Mouse (Mus musculus): Measurements from ENCODE around the gene Polr3g. TPM values are rescaled to one million over a fixed set of nuclear protein-coding genes. Genes with fewer than 3 reads are reported as not detected.
A peak's percentile ranks its signal among the peaks of the same experiment; 100 is the strongest.
"Not testable (repeated sequence)": the region's sequence is repeated elsewhere in the genome, so short reads cannot be mapped to it uniquely, and the experiment has no call there.

Polr3g gene
- total and polyA plus RNA-seq, 2 experiments, result 1.9 to 8.7 TPM

- Histone ChIP-seq H3K4me3 (ENCODE audit: insufficient read depth, low read depth, low read length) (peak overlapping the region; percentile 89), H3K36me3 (ENCODE audit: control insufficient read depth, insufficient read depth, low read length) (no peaks in the 10 kb centered on the region), H3K27ac (replicated peaks; ENCODE audit: insufficient read depth, low read depth, low read length) (peak overlapping the region; percentile 86), H3K27me3 (ENCODE audit: control insufficient read depth, insufficient read depth, low read length) (no peaks in the 10 kb centered on the region), H3K9ac (ENCODE audit: low read depth, low read length) (peak overlapping the region; percentile 98), H3K4me1 (ENCODE audit: control insufficient read depth, insufficient read depth, low read length) (peaks cover 5% of the 10 kb centered on the region; the same call in 1 of the 2 replicates), H3K79me2 (ENCODE audit: control insufficient read depth, insufficient read depth, low read length) (peaks cover 8% of the 10 kb centered on the region; the same call in 1 of the 2 replicates)
- DNase-seq (ENCODE audit: extremely low read depth, low read depth, low spot score), result peak; percentile 81
- no peak for TF ChIP-seq CTCF (IDR thresholded peaks at IDR 0.05; ENCODE audit: low read depth, low read length)
- TF ChIP-seq POLR2A (IDR thresholded peaks at IDR 0.05; ENCODE audit: extremely low read depth, insufficient read depth, low read length), result no peak
- under 1% methylated on average over 21 of the region's 21 CpGs for WGBS
Observed at GRCm38 (mm10) chr13:81658053-81658752, 52.6 kb downstream of the Polr3g start.

GRCm38 (mm10) chr13:81657351-81658052, 53.3 kb downstream of the Polr3g start, which contains the start of gene Lysmd3:
TSS of gene Lysmd3 (plus strand) at chr13:81657663.
- WGBS, result under 1% methylated on average over 73 of the region's 73 CpGs
- TF ChIP-seq CTCF (IDR thresholded peaks at IDR 0.05; ENCODE audit: low read depth, low read length), result no peak
- TF ChIP-seq POLR2A (IDR thresholded peaks at IDR 0.05; ENCODE audit: extremely low read depth, insufficient read depth, low read length), result peak; percentile 54; the same call in 1 of the 2 replicates
- DNase-seq (ENCODE audit: extremely low read depth, low read depth, low spot score), result peak; percentile 88
- Histone ChIP-seq H3K4me3 (ENCODE audit: insufficient read depth, low read depth, low read length) (peak within 1 kb of the TSS; percentile 89), H3K79me2 (ENCODE audit: control insufficient read depth, insufficient read depth, low read length) (peaks cover 8% of the 10 kb centered on the region; the same call in 1 of the 2 replicates), H3K27me3 (ENCODE audit: control insufficient read depth, insufficient read depth, low read length) (no peaks in the 10 kb centered on the region), H3K4me1 (ENCODE audit: control insufficient read depth, insufficient read depth, low read length) (peaks cover 5% of the 10 kb centered on the region; the same call in 1 of the 2 replicates), H3K9ac (ENCODE audit: low read depth, low read length) (peak within 1 kb of the TSS; percentile 98), H3K27ac (replicated peaks; ENCODE audit: insufficient read depth, low read depth, low read length) (peak within 1 kb of the TSS; percentile 95), H3K36me3 (ENCODE audit: control insufficient read depth, insufficient read depth, low read length) (no peaks in the 10 kb centered on the region)

GRCm38 (mm10) chr13:81657008-81657350, 53.8 kb downstream of the Polr3g start:
- peaks cover 8% of the 10 kb centered on the region; the same call in 1 of the 2 replicates for H3K79me2 ChIP-seq (ENCODE audit: control insufficient read depth, insufficient read depth, low read length)
- peak overlapping the region; percentile 78 for H3K9ac ChIP-seq (ENCODE audit: low read depth, low read length)
- peaks cover 5% of the 10 kb centered on the region; the same call in 1 of the 2 replicates for H3K4me1 ChIP-seq (ENCODE audit: control insufficient read depth, insufficient read depth, low read length)
- H3K27ac ChIP-seq (replicated peaks; ENCODE audit: insufficient read depth, low read depth, low read length), result peak overlapping the region; percentile 95
- H3K4me3 ChIP-seq (ENCODE audit: insufficient read depth, low read depth, low read length), result peak overlapping the region; percentile 89
- no peak for TF ChIP-seq CTCF (IDR thresholded peaks at IDR 0.05; ENCODE audit: low read depth, low read length)
- TF ChIP-seq POLR2A (IDR thresholded peaks at IDR 0.05; ENCODE audit: extremely low read depth, insufficient read depth, low read length), result no peak
- WGBS, result 18% methylated on average over 5 of the region's 5 CpGs
- H3K27me3 ChIP-seq (ENCODE audit: control insufficient read depth, insufficient read depth, low read length), result no peaks in the 10 kb centered on the region
- no peak for DNase-seq (ENCODE audit: extremely low read depth, low read depth, low spot score)
- H3K36me3 ChIP-seq (ENCODE audit: control insufficient read depth, insufficient read depth, low read length), result no peaks in the 10 kb centered on the region

GRCm38 (mm10) chr13:81656091-81656850, 54.5 kb downstream of the Polr3g start:
- TF ChIP-seq POLR2A (IDR thresholded peaks at IDR 0.05; ENCODE audit: extremely low read depth, insufficient read depth, low read length), result no peak
- TF ChIP-seq CTCF (IDR thresholded peaks at IDR 0.05; ENCODE audit: low read depth, low read length), result no peak
- WGBS, result 47% methylated on average over 14 of the region's 14 CpGs
- Histone ChIP-seq H3K4me1 (ENCODE audit: control insufficient read depth, insufficient read depth, low read length) (peaks cover 5% of the 10 kb centered on the region; the same call in 1 of the 2 replicates), H3K9ac (ENCODE audit: low read depth, low read length) (no peak overlapping the region), H3K4me3 (ENCODE audit: insufficient read depth, low read depth, low read length) (no peak overlapping the region), H3K36me3 (ENCODE audit: control insufficient read depth, insufficient read depth, low read length) (no peaks in the 10 kb centered on the region), H3K79me2 (ENCODE audit: control insufficient read depth, insufficient read depth, low read length) (peaks cover 8% of the 10 kb centered on the region; the same call in 1 of the 2 replicates), H3K27ac (replicated peaks; ENCODE audit: insufficient read depth, low read depth, low read length) (no peak overlapping the region), H3K27me3 (ENCODE audit: control insufficient read depth, insufficient read depth, low read length) (no peaks in the 10 kb centered on the region)
- DNase-seq (ENCODE audit: extremely low read depth, low read depth, low spot score), result no peak

GRCm38 (mm10) chr13:81650382-81650781, 60.4 kb downstream of the Polr3g start:
- not testable (repeated sequence) for H3K79me2 ChIP-seq (ENCODE audit: control insufficient read depth, insufficient read depth, low read length); DNase-seq (ENCODE audit: extremely low read depth, low read depth, low spot score); H3K4me1 ChIP-seq (ENCODE audit: control insufficient read depth, insufficient read depth, low read length); H3K4me3 ChIP-seq (ENCODE audit: insufficient read depth, low read depth, low read length); H3K36me3 ChIP-seq (ENCODE audit: control insufficient read depth, insufficient read depth, low read length); H3K27ac ChIP-seq (replicated peaks; ENCODE audit: insufficient read depth, low read depth, low read length); H3K9ac ChIP-seq (ENCODE audit: low read depth, low read length); H3K27me3 ChIP-seq (ENCODE audit: control insufficient read depth, insufficient read depth, low read length)
- 77% methylated on average over 5 of the region's 6 CpGs for WGBS

Measured in liver, adult 2 months (tissue).